Mouse (Mus musculus): Measurements from ENCODE around the gene Rpl13.

Rpl13 gene

DNA sequence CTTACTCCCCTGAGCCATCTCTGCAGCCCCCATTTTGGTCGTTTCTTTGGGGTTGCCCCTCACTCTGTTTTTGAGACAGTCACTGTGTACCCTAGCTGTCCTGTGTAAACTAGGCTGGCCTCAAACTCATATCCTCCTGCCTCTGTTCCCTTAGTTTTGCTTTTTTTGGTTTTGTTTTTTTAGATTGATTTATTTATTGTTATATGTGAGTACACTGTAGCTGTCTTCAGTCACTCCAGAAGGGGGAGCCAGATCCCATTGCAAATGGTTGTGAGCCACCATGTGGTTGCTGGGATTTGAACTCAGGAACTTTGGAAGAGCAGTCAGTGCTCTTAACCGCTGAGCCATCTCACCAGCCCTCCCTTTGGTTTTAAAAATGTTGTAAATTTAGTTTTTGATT, 4.4 kb downstream of the Rpl13 start:
- DNase-seq (ENCODE audit: low spot score in 2 of 2), result no peak

DNA sequence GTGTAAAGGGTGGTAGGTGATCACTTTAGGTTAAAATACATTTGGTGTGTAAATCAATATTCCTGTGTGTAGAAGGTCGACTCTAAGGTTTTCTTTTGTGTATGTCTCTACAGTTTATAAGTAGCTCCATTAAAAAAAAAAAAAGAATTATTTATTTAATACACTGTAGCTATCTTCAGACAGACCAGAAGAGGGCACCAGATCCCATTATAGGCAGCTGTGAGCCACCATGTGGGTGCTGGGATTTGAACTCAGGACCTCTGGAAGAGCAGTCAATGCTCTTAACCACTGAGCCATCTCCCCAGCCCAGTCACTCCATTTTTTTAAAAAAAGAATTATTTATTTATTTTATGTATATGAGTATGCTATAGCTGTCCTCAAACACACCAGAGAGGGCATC, 5.9 kb downstream of the Rpl13 start:
- no peak for DNase-seq (ENCODE audit: low spot score in 2 of 2)

DNA sequence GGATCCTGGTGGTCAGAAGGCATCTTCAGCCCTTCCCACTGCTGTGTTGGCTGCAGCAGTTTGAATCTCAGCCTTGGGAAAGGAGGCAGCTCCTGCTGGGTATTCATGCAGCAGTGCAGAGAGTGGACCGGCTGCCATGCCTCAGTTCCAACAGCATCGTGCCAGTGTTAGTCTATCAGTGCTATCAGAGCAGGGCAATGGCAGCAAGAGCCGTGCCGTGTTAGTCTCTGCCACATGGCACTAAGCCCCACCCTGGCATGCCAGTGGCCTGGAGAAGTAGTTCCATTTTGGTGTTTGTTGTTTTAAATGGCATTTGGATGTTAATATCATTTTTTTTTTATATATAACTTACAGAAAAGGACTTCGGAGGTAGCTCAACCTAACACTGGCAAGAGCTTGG, 6.8 kb downstream of the Rpl13 start:
- DNase-seq (ENCODE audit: low spot score in 2 of 2), result no peak

DNA sequence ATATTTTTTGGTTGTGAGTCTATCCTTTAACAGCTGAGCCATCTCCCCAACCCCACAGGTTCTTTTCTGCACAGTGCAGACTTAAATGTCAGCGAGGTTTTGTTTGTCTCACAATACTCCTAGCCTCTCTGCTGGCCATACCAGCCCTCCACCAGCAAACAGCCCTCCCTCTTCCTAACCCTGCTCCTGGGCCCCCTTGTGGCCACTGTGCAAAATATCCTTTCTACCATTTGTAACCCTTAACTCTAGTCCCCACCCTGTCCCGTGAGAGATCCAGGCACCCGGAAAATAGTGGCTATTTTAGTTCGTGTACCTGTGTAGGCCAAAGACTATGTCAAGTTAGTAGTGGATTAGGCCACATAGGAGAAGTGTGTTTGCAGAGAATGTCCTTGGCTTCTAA, 8.5 kb downstream of the Rpl13 start:
- DNase-seq (ENCODE audit: low spot score in 2 of 2), result no peak

DNA sequence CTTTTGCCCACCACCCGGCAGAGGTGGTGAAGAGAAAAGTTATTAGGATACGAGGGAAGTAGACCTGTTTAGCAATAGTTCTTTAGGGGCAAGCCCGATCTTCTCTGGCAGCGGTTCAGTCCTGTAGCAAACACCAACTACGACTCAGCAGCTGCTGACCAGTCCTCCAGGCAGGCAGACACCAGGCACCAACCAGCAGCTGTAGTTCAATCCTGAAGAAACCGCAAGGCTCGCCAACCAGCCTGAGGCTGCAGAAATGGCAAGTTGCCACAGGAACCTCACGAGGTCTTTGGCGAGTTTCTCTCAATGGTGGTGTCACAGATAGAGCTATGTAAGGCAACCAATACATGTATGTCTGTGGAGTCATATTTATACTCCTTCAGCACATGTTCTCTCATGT, 10.7 kb downstream of the Rpl13 start:
- no peak for DNase-seq (ENCODE audit: low spot score in 2 of 2)

DNA sequence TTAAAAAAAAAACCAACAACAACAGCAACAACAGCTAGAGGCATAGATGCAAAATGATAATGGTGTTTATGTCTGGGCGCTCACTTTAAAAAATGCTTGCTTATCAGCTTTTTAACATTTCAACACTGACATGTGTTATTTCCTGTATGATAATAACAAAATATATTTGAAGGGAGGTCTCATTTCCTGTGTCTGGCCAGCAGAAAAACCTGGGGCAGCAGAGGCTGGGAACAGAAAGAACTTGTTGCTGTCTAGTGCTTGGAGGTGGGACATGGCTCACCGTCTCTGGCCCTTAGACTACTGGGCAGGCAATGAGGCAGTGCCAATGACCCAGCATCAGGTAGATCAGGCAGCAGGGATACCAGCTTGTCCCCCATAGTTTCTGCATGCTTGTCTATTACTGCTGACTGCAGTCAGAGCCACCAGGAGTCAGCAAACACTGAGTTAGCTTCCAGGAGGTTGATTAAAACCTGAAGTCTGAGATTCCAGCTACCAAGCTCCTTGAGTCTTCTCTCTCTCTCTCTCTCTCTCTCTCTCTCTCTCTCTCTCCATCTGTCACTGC, 11.8 kb downstream of the Rpl13 start:
- no peak for DNase-seq (ENCODE audit: low spot score in 2 of 2)

DNA sequence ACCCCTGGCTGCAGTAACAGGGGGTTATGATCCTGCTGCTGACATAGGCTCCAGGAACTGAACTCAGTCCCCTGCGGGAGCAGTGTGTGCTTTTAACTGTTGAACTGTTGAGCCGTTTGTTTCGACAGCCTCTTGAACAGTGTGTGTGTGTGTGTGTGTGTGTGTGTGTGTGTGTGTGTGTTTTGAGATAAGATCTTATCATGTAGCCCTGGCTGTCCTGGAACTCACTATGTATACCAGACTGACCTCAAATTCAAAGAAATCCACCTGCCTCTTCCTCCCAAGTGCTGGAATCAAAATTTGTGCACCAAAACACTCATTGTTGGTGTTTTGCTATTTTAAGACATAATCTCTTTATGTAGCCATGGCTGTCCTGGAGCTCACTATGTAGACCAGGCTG, 12.5 kb downstream of the Rpl13 start:
- no peak for DNase-seq (ENCODE audit: low spot score in 2 of 2)

DNA sequence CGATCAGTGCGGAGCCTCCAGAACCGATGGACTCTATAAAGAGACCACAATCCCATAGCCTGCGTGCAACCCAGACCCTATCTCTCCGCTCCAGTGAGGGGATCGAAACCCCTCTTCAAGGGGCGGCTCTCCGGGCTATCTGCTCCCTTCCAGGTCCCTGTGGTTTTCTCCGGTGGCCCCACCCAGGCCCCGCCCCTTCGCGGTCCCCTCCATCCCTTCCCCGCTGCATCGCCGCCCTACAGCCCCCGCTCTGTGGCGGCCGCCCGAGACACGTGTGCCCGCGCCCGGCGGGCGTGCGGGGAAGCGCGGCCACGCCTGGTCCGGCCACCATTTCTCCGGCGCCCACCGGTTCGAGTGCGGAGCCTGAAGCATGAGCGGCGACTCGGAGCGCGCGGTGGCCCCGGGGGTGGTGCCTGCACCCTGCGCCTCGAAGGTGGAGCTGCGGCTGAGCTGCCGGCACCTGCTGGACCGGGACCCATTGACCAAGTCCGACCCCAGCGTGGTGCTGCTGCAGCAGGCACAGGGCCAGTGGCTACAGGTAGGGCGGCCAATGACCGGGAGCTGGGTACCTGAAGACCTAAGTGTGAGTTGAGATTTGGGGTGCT, 15.1 kb downstream of the Rpl13 start, which contains the start of gene Cpne7:
Gene Cpne7, plus strand, starts transcription at position 248 of the 605 bp plus-strand sequence.
- DNase-seq (ENCODE audit: low spot score in 2 of 2), result no peak

DNA sequence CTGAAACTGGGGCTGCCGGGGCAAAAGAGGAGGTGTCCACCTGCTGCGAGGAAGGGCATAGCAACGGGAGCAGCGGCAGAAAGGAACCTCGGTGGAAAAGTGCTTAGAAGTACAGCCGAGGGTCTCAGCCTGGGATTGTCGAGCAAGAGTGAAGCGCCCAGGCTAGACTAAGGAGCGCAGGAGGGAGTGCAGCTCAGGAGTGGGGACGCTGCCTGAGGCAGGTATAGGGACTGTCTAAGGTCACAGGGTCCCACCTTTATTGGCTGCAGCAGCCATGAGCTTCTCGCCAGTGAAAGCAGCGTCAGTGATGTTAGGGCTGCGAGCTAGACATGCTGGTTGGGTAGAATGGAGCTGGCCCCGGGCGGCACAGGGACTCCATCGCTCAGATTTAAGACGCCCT, 15.6 kb downstream of the Rpl13 start:
- no peak for DNase-seq (ENCODE audit: low spot score in 2 of 2)

DNA sequence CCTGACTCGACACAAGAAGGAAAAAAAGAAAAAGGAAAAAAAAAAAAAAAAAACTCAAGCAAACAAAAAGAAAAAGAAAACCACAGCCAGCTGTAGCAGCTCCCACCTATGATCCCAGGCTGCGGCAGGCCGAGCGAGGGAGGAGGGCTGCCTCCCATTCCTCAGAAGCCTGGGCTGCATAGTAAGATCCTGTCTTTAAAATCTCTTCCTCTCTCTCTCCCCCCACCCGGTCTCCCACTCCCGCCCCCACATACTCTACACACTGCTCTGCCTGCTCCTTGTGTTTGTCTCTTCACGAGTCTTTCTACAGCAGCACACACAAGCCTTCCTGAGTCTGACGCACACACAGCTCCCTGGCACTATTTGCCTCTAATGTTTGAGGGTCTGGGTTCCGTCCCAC, 19.9 kb downstream of the Rpl13 start:
- DNase-seq (ENCODE audit: low spot score in 2 of 2), result no peak

DNA sequence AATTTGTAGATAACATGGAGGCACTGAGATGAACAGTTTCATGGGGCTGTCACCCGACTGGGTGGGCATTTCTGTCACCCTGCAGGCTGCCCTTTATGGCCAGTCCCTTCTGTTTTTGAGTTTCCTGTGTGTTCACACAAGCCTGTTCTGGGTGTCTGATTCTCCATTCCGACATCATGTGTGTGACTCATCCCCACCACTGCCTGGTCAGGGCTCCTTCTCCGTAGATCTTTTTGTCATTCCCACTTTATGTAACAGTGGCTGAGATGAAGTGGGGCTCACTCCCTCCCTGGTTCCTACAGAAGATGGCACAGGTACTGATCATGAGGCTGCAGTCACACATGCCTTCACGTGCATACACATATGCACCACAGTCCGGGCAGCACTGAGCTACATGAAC, 20.5 kb downstream of the Rpl13 start:
- no peak for DNase-seq (ENCODE audit: low spot score in 2 of 2)

DNA sequence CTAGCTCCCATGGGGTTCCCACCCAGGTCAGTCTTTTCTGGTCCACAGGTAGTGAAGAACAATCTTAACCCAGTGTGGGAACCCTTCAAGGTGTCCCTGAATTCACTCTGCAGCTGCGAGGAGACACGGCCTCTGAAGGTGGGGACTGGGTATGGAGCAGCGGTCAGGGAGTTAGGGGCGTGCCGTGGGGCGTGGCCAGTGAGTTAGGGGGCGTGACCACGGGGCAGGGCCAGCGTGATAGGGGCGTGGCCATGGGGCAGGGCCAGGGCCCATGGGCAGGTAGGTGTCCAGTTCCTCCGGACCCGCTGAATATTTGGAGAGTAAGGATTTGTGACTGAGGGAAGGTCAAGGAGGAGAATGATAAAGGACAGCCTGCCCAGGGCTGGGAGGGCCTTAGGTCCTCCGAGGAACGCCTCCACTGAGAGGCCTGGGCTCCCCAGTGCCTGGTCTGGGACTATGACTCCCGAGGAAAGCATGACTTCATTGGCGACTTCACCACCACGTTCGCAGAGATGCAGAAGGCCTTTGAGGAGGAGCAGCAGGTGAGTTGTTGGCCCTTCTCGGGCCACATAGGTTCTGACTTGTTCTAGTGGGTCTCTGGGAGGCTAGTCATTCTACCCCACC, 24.2 kb downstream of the Rpl13 start:
- DNase-seq (ENCODE audit: low spot score in 2 of 2), result no peak

DNA sequence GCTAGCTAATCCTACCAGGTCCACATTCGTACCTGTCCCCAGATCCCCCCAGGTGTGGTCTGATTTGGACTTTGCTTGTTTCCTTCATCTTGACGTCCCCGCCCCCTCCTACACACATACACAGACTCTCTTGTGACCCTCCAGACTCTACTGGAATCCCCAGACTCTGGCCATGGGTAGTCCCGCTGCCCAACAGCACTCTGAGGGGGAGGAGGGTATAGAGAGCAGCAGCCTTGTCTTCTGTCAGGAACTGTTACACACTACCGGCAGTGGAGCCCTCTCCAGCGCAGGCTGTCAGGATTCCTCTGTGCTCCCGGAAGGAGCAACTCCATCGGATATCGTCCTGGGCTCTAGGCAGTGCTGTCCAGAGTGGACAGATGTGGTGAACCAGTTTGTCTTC, 28.9 kb downstream of the Rpl13 start:
- no peak for DNase-seq (ENCODE audit: low spot score in 2 of 2)

DNA sequence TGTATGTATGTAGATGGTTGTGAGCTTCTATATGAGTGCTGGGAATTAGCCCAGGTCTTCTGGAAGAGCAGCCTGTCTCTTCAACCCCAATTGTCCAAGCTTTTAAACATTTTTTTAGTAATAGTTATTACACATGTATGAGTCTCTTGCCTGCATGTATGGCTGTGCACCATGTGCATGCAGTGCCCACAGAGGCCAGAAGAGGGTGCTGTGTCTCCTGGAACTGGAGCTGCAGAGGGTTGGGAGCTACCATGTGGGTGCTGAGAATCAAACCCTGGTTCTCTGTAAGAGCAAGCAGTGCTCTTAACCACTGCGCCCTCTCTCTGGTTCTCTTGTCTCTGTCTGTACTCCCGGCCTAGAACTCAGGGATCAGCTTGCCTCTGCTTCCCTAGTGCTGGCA, 30.8 kb downstream of the Rpl13 start:
- no peak for DNase-seq (ENCODE audit: low spot score in 2 of 2)

DNA sequence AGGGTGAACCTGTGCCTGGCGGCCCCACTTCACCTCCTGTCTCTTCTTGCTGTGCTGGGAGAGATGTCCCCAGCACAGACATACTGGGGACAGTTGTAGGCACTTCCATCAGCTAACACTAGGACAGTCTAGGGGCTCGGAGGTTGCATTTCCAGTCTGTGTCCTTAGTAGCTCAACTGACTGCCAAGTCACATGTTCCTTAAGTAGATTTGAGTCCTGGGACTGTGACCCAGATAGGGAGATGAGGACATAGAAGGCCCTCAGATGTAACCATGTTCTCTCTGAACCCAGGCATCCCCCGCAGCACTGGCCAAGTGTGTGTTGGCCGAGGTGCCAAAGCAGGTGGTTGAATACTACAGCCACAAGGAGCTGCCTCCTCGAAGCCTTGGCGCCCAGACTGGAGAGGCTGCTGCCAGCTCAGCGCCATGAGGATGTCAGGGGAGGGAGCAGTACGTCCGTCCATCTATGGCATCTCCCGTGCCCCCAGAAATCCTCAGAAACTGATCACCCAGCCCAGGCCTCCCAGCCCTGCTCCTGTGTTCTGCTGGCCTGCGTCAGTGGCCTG, 32.1 kb downstream of the Rpl13 start:
- DNase-seq (ENCODE audit: low spot score in 2 of 2), result no peak

DNA sequence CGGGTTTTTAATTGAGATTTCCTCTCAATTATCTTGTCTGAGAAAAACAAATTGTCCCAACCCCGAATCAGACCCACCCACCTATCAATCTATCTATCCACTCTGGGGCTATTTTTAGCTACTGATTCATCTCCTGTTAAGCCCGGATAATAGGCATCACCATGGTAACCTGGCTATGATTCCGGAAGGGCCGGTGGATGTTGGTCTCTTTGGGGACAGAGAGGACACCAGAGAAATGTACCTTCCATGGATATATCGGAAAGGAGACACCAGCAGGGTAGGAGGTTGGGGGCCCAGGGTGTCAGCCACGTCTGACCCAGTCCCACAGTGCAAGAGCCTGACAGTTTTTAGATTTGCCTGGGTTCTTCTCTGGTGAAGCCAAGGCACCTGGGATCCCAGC, 33.3 kb downstream of the Rpl13 start:
- DNase-seq (ENCODE audit: low spot score in 2 of 2), result no peak

DNA sequence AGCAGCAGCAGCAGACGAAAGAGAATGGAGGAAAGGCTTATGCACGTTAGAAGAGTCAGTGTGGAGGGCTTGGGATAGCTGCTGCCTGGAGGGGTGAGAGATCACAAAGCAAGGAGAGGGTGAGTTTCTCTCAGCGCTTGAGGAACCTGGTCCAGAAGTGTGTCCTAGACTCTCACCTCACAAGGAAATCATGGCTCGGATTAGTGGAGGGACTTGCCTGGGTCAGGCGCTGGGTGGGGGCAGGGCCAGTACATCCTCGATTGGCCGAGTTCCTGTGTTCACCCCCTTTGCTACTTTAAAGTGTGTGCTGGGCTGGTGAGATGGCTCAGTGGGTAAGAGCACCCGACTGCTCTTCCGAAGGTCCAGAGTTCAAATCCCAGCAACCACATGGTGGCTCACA, 33.7 kb downstream of the Rpl13 start:
- DNase-seq (ENCODE audit: low spot score in 2 of 2), result no peak

DNA sequence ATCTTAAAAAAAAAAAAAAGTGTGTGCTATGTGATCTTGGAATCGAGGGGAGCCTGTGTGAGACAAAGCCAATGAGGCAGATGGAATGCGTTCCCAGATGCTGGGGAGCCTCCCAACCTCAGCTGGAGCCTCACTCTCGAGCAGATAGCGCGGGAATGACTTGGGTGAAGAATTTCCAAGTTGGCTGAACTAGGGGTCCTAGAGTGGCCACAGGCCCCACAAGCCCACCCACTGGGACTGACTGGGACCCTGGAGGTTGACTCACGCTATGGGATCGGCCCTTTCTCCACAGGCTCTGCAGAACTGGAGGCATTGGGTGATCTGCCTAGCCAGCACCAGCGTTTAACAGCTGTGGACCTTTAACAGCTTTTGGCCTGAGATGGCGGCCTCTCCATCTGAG, 34.1 kb downstream of the Rpl13 start:
- no peak for DNase-seq (ENCODE audit: low spot score in 2 of 2)

DNA sequence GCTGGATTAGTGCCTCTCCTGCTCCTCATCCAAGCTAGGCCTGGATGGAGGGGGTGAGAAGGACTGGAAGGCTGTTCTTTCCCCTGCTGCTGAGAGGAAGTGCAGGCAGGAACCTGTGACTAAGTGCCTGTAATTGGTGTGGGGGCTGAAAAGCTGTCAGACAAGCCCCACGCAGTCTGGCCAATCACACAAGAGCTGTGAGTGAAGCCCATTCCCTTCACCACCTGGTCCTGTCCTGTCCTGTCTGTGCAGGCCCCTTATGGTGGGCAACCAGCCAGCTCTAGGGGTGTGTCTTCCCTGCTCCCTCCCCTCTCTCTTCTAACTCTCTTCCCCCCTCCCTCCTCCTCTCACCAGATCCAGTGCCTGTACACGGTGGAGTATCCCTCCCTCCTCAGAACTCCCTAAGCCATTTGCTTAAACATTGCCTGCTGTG, 35.5 kb downstream of the Rpl13 start:
- peak; percentile 36 to 52 for DNase-seq (ENCODE audit: low spot score in 2 of 2)

DNA sequence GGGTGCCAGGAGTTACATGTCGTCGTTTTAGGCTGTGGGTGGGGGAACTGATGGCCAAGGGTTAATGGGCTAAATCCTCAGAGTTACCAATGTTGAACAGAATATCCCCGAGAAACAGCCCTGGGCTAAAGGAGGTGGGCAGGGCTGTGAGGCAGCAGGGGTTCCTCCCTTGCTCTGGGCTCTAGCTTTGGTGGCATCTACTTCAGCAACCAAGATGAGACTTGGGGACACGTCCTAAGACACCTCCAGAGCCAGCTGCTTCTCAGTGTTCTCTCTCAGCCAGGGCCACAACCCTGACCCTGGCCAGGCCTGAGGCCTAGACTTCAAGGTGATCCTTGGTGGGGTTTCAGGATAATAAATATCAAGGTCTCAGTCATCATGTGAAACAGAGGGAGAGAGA, 36.6 kb downstream of the Rpl13 start:
- DNase-seq (ENCODE audit: low spot score in 2 of 2), result no peak

DNA sequence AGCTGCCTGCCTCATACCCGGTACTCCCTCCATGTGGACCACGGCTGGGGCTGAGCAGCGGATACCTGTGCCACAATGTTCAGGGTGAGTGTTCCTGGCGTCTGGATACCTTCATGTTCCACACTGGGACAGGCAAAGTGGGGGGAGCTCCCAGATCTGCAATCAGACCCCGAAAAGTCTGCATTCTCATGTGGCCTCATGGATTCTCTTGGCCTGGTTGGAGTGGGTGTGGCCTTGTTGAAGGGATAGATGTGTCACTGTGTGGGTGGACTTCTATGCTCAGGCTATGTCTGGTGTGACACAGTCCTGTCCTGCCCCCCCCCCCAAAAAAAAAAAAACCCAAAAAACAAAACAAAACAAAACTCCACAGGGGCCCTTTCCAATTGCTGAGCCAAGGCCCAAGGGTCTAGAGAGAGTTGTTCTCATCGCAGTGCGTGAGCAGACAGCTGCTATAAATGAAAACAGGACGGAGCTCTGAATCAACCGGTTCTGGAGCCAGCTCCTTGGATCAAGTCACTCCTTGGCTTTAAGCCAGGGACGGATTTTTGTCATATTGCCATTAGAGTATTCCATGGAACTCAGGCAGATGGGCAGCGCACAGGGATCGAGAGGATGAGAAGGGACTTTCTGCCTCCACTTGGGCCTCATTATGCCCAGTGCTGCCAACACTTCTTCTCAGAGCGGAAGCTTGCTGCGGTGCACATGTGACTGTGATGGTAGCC, 39.8 kb downstream of the Rpl13 start:
- DNase-seq (ENCODE audit: low spot score in 2 of 2), result peak; percentile 49 to 50

DNA sequence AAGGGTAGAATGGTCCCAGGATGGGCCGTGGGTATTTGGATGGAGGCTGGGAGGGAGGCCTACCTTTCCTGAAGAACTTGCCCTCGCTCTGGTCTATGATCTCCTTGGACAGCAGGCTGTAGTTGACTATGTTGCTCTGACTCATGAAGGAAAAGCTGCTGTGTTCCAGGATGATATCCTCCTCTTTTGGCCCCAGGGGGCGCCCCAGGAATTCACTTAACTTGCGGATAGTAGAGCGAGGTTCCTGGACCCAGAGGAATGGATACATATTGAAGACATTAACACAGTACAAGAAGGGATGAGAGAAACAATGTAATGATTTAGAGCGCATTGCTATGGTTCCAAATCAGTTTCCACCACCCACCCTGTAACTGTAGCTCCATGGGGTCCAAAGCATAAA, 43.1 kb downstream of the Rpl13 start:
- DNase-seq (ENCODE audit: low spot score in 2 of 2), result no peak

DNA sequence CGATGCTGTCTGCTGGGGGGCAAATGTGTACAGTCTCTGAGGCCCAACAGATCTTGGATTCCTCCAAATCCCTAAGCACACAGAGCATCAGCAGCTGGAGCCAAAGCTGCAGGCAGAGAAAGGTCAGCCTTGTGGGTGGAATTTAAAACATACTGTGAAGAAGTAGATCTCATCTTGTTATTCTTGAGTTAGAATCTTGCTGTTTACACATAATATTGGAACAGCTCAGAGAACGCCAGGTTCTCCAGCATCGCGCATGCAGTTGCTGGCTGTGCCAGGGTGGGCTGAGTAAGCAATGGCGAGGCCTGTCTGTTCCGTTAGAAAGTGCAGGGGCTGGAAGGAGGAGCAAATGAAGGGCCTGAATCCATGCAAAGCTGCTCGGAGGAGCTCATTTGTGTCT, 44.2 kb downstream of the Rpl13 start:
- no peak for DNase-seq (ENCODE audit: low spot score in 2 of 2)

Data from frontal cortex, postnatal 10 days (tissue).